9 mouse cellular contexts compared by ENCODE assay signal in genomic region chr14:7819446-7819845, GRCm38 (mm10). TPM values are rescaled to one million over a fixed set of nuclear protein-coding genes. Genes with fewer than 3 reads are reported as not detected.
DNase-seq lines count a peak whose midpoint lies in the region; ATAC-seq and TF ChIP-seq lines count a peak whose summit lies in the region.
"Had no signal": no experiment of that assay in that cellular context is flagged by ENCODE, and none has a peak within 500 bp of the region (broad histone marks: within the 10 kb centered on the region; RNA-seq: fewer than 3 reads in every experiment).

No protein-coding gene starts in this region.

- peak overlapping the region; percentile 75; the same call in 1 of the 2 replicates for H3K9ac ChIP-seq in forebrain, embryonic 11.5 days (ENCODE audit: low read length)
- H3K9ac ChIP-seq in intestine, embryonic 15.5 days: peak overlapping the region; percentile 79
- no peak overlapping the region for H3K9ac ChIP-seq in lung, postnatal 0 days (replicated peaks; ENCODE audit: low read depth)

- TF ChIP-seq CTCF in lung, postnatal 0 days (IDR thresholded peaks at IDR 0.05): no peak

- no peak for TF ChIP-seq EP300 in lung, postnatal 0 days (IDR thresholded peaks at IDR 0.05)

- peak overlapping the region; percentile 70 for H3K4me3 ChIP-seq in forebrain, embryonic 11.5 days (ENCODE audit: low read depth, low read length)
- H3K4me3 ChIP-seq in intestine, embryonic 15.5 days (replicated peaks): peak overlapping the region; percentile 77
- peak overlapping the region; percentile 59 for H3K4me3 ChIP-seq in lung, postnatal 0 days (ENCODE audit: low read depth, low read length)

- H3K4me1 ChIP-seq in forebrain, embryonic 11.5 days (replicated peaks; ENCODE audit: control insufficient read depth, insufficient read depth, low read length): peaks cover 12% of the 10 kb centered on the region
- H3K4me1 ChIP-seq in intestine, embryonic 15.5 days (replicated peaks): peaks cover 37% of the 10 kb centered on the region
- peaks cover 11% of the 10 kb centered on the region; the same call in 1 of the 2 replicates for H3K4me1 ChIP-seq in lung, postnatal 0 days (ENCODE audit: insufficient read depth, low read depth, low read length)

- DNase-seq in cerebellum, adult 9-11 months: peak; percentile 40
- DNase-seq in cerebellum, postnatal 36 days: no peak
- no peak for DNase-seq in forebrain, embryonic 11.5 days (ENCODE audit: low spot score)
- DNase-seq in lung, postnatal 0 days (ENCODE audit: low spot score): peak; percentile 63
- no peak for DNase-seq in layer of hippocampus, adult 9-10 months (ENCODE audit: low spot score)
- no peak for DNase-seq in frontal cortex, postnatal 25 days (ENCODE audit: low spot score in 2 of 2)
- no peak for DNase-seq in testis, postnatal 14 days (ENCODE audit: low spot score)

- no peak for ATAC-seq in forebrain, embryonic 11.5 days (replicated peaks; ENCODE audit: low FRiP score)
- peak; percentile 52 for ATAC-seq in intestine, embryonic 15.5 days
- ATAC-seq in lung, postnatal 0 days: no peak

- WGBS in forebrain, embryonic 11.5 days: 65% methylated on average over 5 of the region's 5 CpGs
- WGBS in intestine, embryonic 15.5 days: 35% methylated on average over 5 of the region's 5 CpGs
- WGBS in lung, postnatal 0 days: 38% methylated on average over 5 of the region's 5 CpGs

- no peaks in the 10 kb centered on the region for H3K9me3 ChIP-seq in forebrain, embryonic 11.5 days (ENCODE audit: control insufficient read depth, low read length)
- no peaks in the 10 kb centered on the region for H3K9me3 ChIP-seq in intestine, embryonic 15.5 days
- no peaks in the 10 kb centered on the region for H3K9me3 ChIP-seq in lung, postnatal 0 days (ENCODE audit: low read length)

- H3K36me3 ChIP-seq in forebrain, embryonic 11.5 days (ENCODE audit: control insufficient read depth, insufficient read depth, low read length): no peaks in the 10 kb centered on the region
- H3K36me3 ChIP-seq in intestine, embryonic 15.5 days: no peaks in the 10 kb centered on the region
- H3K36me3 ChIP-seq in lung, postnatal 0 days (ENCODE audit: insufficient read depth, low read length): no peaks in the 10 kb centered on the region

- H3K4me2 ChIP-seq in forebrain, embryonic 11.5 days (ENCODE audit: low read depth, low read length, severe bottlenecking): peak overlapping the region; percentile 70
- peak overlapping the region; percentile 89 for H3K4me2 ChIP-seq in intestine, embryonic 15.5 days (replicated peaks)
- peak overlapping the region; percentile 95 for H3K4me2 ChIP-seq in lung, postnatal 0 days (replicated peaks; ENCODE audit: low read depth, low read length)

- no peaks in the 10 kb centered on the region for H3K27me3 ChIP-seq in forebrain, embryonic 11.5 days (ENCODE audit: control insufficient read depth, insufficient read depth, low read length)
- no peaks in the 10 kb centered on the region for H3K27me3 ChIP-seq in intestine, embryonic 15.5 days (replicated peaks)
- no peaks in the 10 kb centered on the region for H3K27me3 ChIP-seq in lung, postnatal 0 days (replicated peaks; ENCODE audit: insufficient read depth, low read length)

- no peak overlapping the region for H3K27ac ChIP-seq in forebrain, embryonic 11.5 days (ENCODE audit: low read depth, low read length)
- H3K27ac ChIP-seq in intestine, embryonic 15.5 days: peak overlapping the region; percentile 74
- no peak overlapping the region for H3K27ac ChIP-seq in lung, postnatal 0 days (ENCODE audit: low read length)

RNA-seq across cellular contexts. Expression of gene Flnb, which starts 1.7 kb away (rescaled TPM):
- polyA plus RNA-seq in forebrain, embryonic 11.5 days (2014; fragmentation: Nextera tagmentation; extraction: Ambion mirVana): 23.2 and 27.2 TPM in 2 replicates
- 17.4 and 18.4 TPM in 2 replicates for polyA plus RNA-seq in intestine, embryonic 15.5 days (2015; fragmentation: Nextera tagmentation; extraction: Ambion mirVana)
- polyA plus RNA-seq in lung, postnatal 0 days (2015; fragmentation: Nextera tagmentation; extraction: Ambion mirVana): 5.4 and 6.7 TPM in 2 replicates

RNA-seq across cellular contexts. Expression of gene Gm26661, which starts 28.1 kb away (rescaled TPM):
- not detected in 2 replicates for polyA plus RNA-seq in forebrain, embryonic 11.5 days (2014; fragmentation: Nextera tagmentation; extraction: Ambion mirVana)
- not detected in 2 replicates for polyA plus RNA-seq in intestine, embryonic 15.5 days (2015; fragmentation: Nextera tagmentation; extraction: Ambion mirVana)
- not detected in 2 replicates for polyA plus RNA-seq in lung, postnatal 0 days (2015; fragmentation: Nextera tagmentation; extraction: Ambion mirVana)
- polyA plus RNA-seq: gonadal fat pad, adult 2 months had no signal

Comparison
In these comparisons a context has a peak if more than half of its experiments do, and no peak if none do; other contexts are left out.
1. DNase-seq: peak in cerebellum, adult 9-11 months (single experiment) and lung, postnatal 0 days (single experiment); none in cerebellum, postnatal 36 days (0 of 2), forebrain, embryonic 11.5 days (single experiment), layer of hippocampus, adult 9-10 months (single experiment), frontal cortex, postnatal 25 days (0 of 2) and testis, postnatal 14 days (single experiment).
2. Peak in every context shown above with its lines, with median percentiles within 50 percentile points of each other: H3K4me2 ChIP-seq and H3K4me3 ChIP-seq.